Mouse (Mus musculus) liver, adult 2 months (tissue): ENCODE data around the gene Kat2a. TPM values are rescaled to one million over a fixed set of nuclear protein-coding genes. Genes with fewer than 3 reads are reported as not detected.

Experiments used
- DNase-seq: peaks from one replicate; pipeline ENCODE4 v3.0.0-alpha.2; 2011; ENCODE audit warnings: low read depth, low spot score; ENCODE audit errors: extremely low read depth
- H3K27ac ChIP-seq: fragments of 200-500 bp; replicated peaks from 2 replicates; pipeline ENCODE4 v1.5.1; 2012; ENCODE audit warnings: low read depth, mild to moderate bottlenecking, control low read depth, inconsistent platforms, low read length; ENCODE audit not compliant: insufficient read depth
- H3K27me3 ChIP-seq: fragments of 200-500 bp; 2 replicates; pipeline ENCODE4 v1.6.1; 2012; ENCODE audit warnings: mild to moderate bottlenecking, moderate library complexity, low read length, inconsistent platforms; ENCODE audit not compliant: control insufficient read depth, insufficient read depth
- H3K36me3 ChIP-seq: fragments of 200-500 bp; 2 replicates; pipeline ENCODE4 v1.6.1; 2012; ENCODE audit warnings: low read length, inconsistent platforms; ENCODE audit not compliant: control insufficient read depth, insufficient read depth
- H3K4me1 ChIP-seq: fragments of 200-500 bp; 2 replicates; pipeline ENCODE4 v1.6.1; 2011; ENCODE audit warnings: low read length; ENCODE audit not compliant: control insufficient read depth, insufficient read depth
- H3K4me3 ChIP-seq: fragments of 200-500 bp; 2 replicates; pipeline ENCODE4 v1.5.1; 2011; ENCODE audit warnings: low read depth, mild to moderate bottlenecking, control low read depth, low read length, moderate library complexity; ENCODE audit not compliant: insufficient read depth
- H3K79me2 ChIP-seq: fragments of 200-500 bp; 2 replicates; pipeline ENCODE4 v1.6.1; 2012; ENCODE audit warnings: inconsistent platforms, mild to moderate bottlenecking, low read length, moderate library complexity; ENCODE audit not compliant: control insufficient read depth, insufficient read depth
- H3K9ac ChIP-seq: fragments of 200-500 bp; 2 replicates; pipeline ENCODE4 v1.6.1; 2012; ENCODE audit warnings: low read depth, mild to moderate bottlenecking, control low read depth, inconsistent platforms, low read length
- CTCF ChIP-seq: fragments of 200-500 bp; IDR thresholded peaks from 2 replicates; pipeline ENCODE4 v1.5.1; 2011; ENCODE audit warnings: low read depth, low read length, control low read depth
- POLR2A ChIP-seq: fragments of 200-500 bp; IDR thresholded peaks from 2 replicates; pipeline ENCODE4 v1.6.1; 2011; ENCODE audit warnings: low read length, control low read depth; ENCODE audit not compliant: insufficient read depth; ENCODE audit errors: extremely low read depth
- WGBS: fragments of 180-500 bp; shearing (Covaris S2); methylation state at CpG from one replicate; pipeline ENCODE4 v1.1.7; 2018; 5-methylcytosine and 5-hydroxymethylcytosine counted together
- polyA plus RNA-seq: library from polyadenylated mRNA; depleted of rRNA; stranded (reverse); fragments of >200 nt; gene quantifications from 2 replicates; pipeline ENCODE4 v1.2.3, GENCODE M21; 2012
- total RNA-seq: library from RNA; depleted of rRNA; stranded (reverse); fragments of >200 nt; gene quantifications from 2 replicates; pipeline ENCODE4 v1.2.3, GENCODE M21; 2014

Gene Kat2a
- total and polyA plus RNA-seq, 2 experiments = 3.3 to 18.9 TPM

GRCm38 (mm10) chr11:100721776-100722492 is 9.7 kb upstream of the Kat2a start:
- TF ChIP-seq CTCF (no peak), POLR2A (no peak)
- Histone ChIP-seq H3K79me2 (peaks cover 12% of the 10 kb centered on the region; the same call in 1 of the 2 replicates), H3K27me3 (no peaks in the 10 kb centered on the region), H3K4me3 (no peak overlapping the region), H3K4me1 (peaks cover 30% of the 10 kb centered on the region), H3K36me3 (peaks cover 11% of the 10 kb centered on the region), H3K27ac (peak overlapping the region; percentile 45), H3K9ac (no peak overlapping the region)
- DNase-seq = no peak
- 53% methylated on average over 8 of the region's 8 CpGs for WGBS

GRCm38 (mm10) chr11:100721254-100721653 is 9.0 kb upstream of the Kat2a start:
- peaks cover 13% of the 10 kb centered on the region for H3K36me3 ChIP-seq
- no peak for TF ChIP-seq CTCF
- TF ChIP-seq POLR2A = no peak
- H3K79me2 ChIP-seq = peaks cover 12% of the 10 kb centered on the region; the same call in 1 of the 2 replicates
- peaks cover 30% of the 10 kb centered on the region for H3K4me1 ChIP-seq
- DNase-seq = no peak
- H3K4me3 ChIP-seq = no peak overlapping the region
- no peaks in the 10 kb centered on the region for H3K27me3 ChIP-seq
- no peak overlapping the region for H3K9ac ChIP-seq
- WGBS = 65% methylated on average over 4 of the region's 4 CpGs
- H3K27ac ChIP-seq = peak overlapping the region; percentile 58

- Histone ChIP-seq H3K79me2 (peaks cover 12% of the 10 kb centered on the region; the same call in 1 of the 2 replicates), H3K9ac (no peak overlapping the region), H3K36me3 (peaks cover 14% of the 10 kb centered on the region), H3K27ac (peak overlapping the region; percentile 58), H3K27me3 (no peaks in the 10 kb centered on the region), H3K4me3 (no peak overlapping the region), H3K4me1 (peaks cover 26% of the 10 kb centered on the region)
- DNase-seq = no peak
- 72% methylated on average over 5 of the region's 5 CpGs for WGBS
- TF ChIP-seq CTCF = no peak
- no peak for TF ChIP-seq POLR2A
Measured at GRCm38 (mm10) chr11:100720345-100720744, 8.1 kb upstream of the Kat2a start.

GRCm38 (mm10) chr11:100719893-100720292 is 7.6 kb upstream of the Kat2a start:
- H3K4me1 ChIP-seq = peaks cover 21% of the 10 kb centered on the region
- TF ChIP-seq CTCF (no peak), POLR2A (no peak)
- 86% methylated on average over 11 of the region's 11 CpGs for WGBS
- DNase-seq = no peak
- no peak overlapping the region for H3K4me3 ChIP-seq
- 0 out of 2 replicates have a peak overlapping the region, but pooled peaks have one; percentile 18 for H3K9ac ChIP-seq
- peak overlapping the region; percentile 58; the same call in 1 of the 2 replicates for H3K27ac ChIP-seq
- H3K27me3 ChIP-seq = no peaks in the 10 kb centered on the region
- H3K79me2 ChIP-seq = peaks cover 12% of the 10 kb centered on the region; the same call in 1 of the 2 replicates
- peaks cover 14% of the 10 kb centered on the region for H3K36me3 ChIP-seq

- H3K27me3 ChIP-seq = no peaks in the 10 kb centered on the region
- WGBS = 74% methylated on average over 3 of the region's 3 CpGs
- no peak overlapping the region for H3K27ac ChIP-seq
- no peak overlapping the region for H3K4me3 ChIP-seq
- H3K4me1 ChIP-seq = peaks cover 15% of the 10 kb centered on the region
- no peak overlapping the region for H3K9ac ChIP-seq
- no peak for DNase-seq
- TF ChIP-seq POLR2A (no peak), CTCF (no peak)
- peaks cover 12% of the 10 kb centered on the region; the same call in 1 of the 2 replicates for H3K79me2 ChIP-seq
- peaks cover 14% of the 10 kb centered on the region for H3K36me3 ChIP-seq
Measured at GRCm38 (mm10) chr11:100719312-100719711, 7.0 kb upstream of the Kat2a start.

- WGBS = 85% methylated on average over 4 of the region's 4 CpGs
- no peak overlapping the region for H3K27ac ChIP-seq
- TF ChIP-seq POLR2A (no peak), CTCF (no peak)
- no peak overlapping the region for H3K9ac ChIP-seq
- H3K27me3 ChIP-seq = no peaks in the 10 kb centered on the region
- H3K79me2 ChIP-seq = peaks cover 12% of the 10 kb centered on the region; the same call in 1 of the 2 replicates
- H3K4me3 ChIP-seq = no peak overlapping the region
- DNase-seq = no peak
- peaks cover 13% of the 10 kb centered on the region for H3K4me1 ChIP-seq
- H3K36me3 ChIP-seq = peaks cover 14% of the 10 kb centered on the region
Measured at GRCm38 (mm10) chr11:100718866-100719265, 6.6 kb upstream of the Kat2a start.
